9 mouse cellular contexts compared by ENCODE assay signal in genomic region chr4:132945261-132946046, GRCm38 (mm10). TPM values are rescaled to one million over a fixed set of nuclear protein-coding genes. Genes with fewer than 3 reads are reported as not detected.
DNase-seq lines count a peak whose midpoint lies in the region; ATAC-seq lines count a peak whose summit lies in the region.
"Had no signal": no experiment of that assay in that cellular context is flagged by ENCODE, and none has a peak within 500 bp of the region (broad histone marks: within the 10 kb centered on the region; RNA-seq: fewer than 3 reads in every experiment).

No protein-coding gene starts in this region.

- peaks cover 8% of the 10 kb centered on the region for H3K4me1 ChIP-seq in forebrain, embryonic 14.5 days (ENCODE audit: control insufficient read depth, insufficient read depth, low read length)
- peaks cover 11% of the 10 kb centered on the region for H3K4me1 ChIP-seq in neural tube, embryonic 14.5 days (ENCODE audit: control insufficient read depth, insufficient read depth, low read length)

- DNase-seq in CD8-positive naive resting alpha-beta T cell, adult 2 months (ENCODE audit: low read depth in 2 of 2, low spot score in 2 of 2), result peak; percentile 84 to 90
- peak; percentile 62 for DNase-seq in c-Kit-positive CD71-negative TER-119-negative erythroid progenitor cells, embryonic 14.5 days (ENCODE audit: low read depth)
- DNase-seq in forebrain, embryonic 14.5 days (ENCODE audit: low spot score), result peak; percentile 92
- peak; percentile 88 to 93 for DNase-seq in heart, postnatal 14 days
- peak; percentile 74 to 89 for DNase-seq in layer of hippocampus, adult 18-20 months (ENCODE audit: low spot score in 2 of 2)
- DNase-seq in lung, adult 18-20 months, result peak; percentile 80 to 82
- DNase-seq in testis, postnatal 10 days (ENCODE audit: low spot score), result peak; percentile 91

- peak overlapping the region; percentile 47 for H3K4me2 ChIP-seq in forebrain, embryonic 14.5 days (ENCODE audit: low read length)
- peak overlapping the region; percentile 40 for H3K4me2 ChIP-seq in neural tube, embryonic 14.5 days (ENCODE audit: low read depth, low read length)

- H3K27me3 ChIP-seq in forebrain, embryonic 14.5 days (replicated peaks; ENCODE audit: control insufficient read depth, insufficient read depth, low read length), result no peaks in the 10 kb centered on the region
- no peaks in the 10 kb centered on the region for H3K27me3 ChIP-seq in neural tube, embryonic 14.5 days (ENCODE audit: control insufficient read depth, insufficient read depth, low read length)

- no peaks in the 10 kb centered on the region for H3K36me3 ChIP-seq in forebrain, embryonic 14.5 days (ENCODE audit: control insufficient read depth, insufficient read depth, low read length)
- H3K36me3 ChIP-seq in neural tube, embryonic 14.5 days (ENCODE audit: control insufficient read depth, insufficient read depth, low read length), result no peaks in the 10 kb centered on the region

- peak overlapping the region; percentile 58; the same call in 1 of the 2 replicates for H3K27ac ChIP-seq in forebrain, embryonic 14.5 days (ENCODE audit: low read depth, low read length)
- H3K27ac ChIP-seq in neural tube, embryonic 14.5 days (ENCODE audit: low read depth, low read length), result peak overlapping the region; percentile 58; the same call in 1 of the 2 replicates

- peak; percentile 94 for ATAC-seq in forebrain, embryonic 14.5 days
- peak; percentile 85 for ATAC-seq in neural tube, embryonic 14.5 days (ENCODE audit: low read depth)

- peak overlapping the region; percentile 41 for H3K9ac ChIP-seq in forebrain, embryonic 14.5 days (ENCODE audit: low read length)
- peak overlapping the region; percentile 25; the same call in 1 of the 2 replicates for H3K9ac ChIP-seq in neural tube, embryonic 14.5 days (replicated peaks; ENCODE audit: low read depth, low read length)

- WGBS in forebrain, embryonic 14.5 days, result 9% methylated on average over 15 of the region's 15 CpGs
- WGBS in neural tube, embryonic 14.5 days, result 7% methylated on average over 15 of the region's 15 CpGs

- H3K4me3 ChIP-seq in forebrain, embryonic 14.5 days (ENCODE audit: low read depth, low read length), result peak overlapping the region; percentile 2; the same call in 1 of the 2 replicates
- H3K4me3 ChIP-seq in neural tube, embryonic 14.5 days (ENCODE audit: low read depth, low read length), result no peak overlapping the region; the same call in 1 of the 2 replicates
- H3K4me3 ChIP-seq: erythroblast, embryonic 14.5 days had no signal

- H3K9me3 ChIP-seq in forebrain, embryonic 14.5 days (replicated peaks; ENCODE audit: control insufficient read depth, low read length), result no peaks in the 10 kb centered on the region
- H3K9me3 ChIP-seq in neural tube, embryonic 14.5 days (ENCODE audit: control insufficient read depth, low read length), result no peaks in the 10 kb centered on the region

- intact Hi-C loops in heart, postnatal 14 days (cut with DNase I), result loop anchor here (1.0 to 5.0 kb wide), 4 partner anchors 60 to 352 kb away; partner anchors contain the start of genes Cd164l2 and Gpr3

RNA-seq across cellular contexts. Expression of gene Fam76a, which starts 23.1 kb away (rescaled TPM):
- polyA plus RNA-seq in forebrain, embryonic 14.5 days (2014; fragmentation: Nextera tagmentation; extraction: Ambion mirVana), result 44.2 and 47.1 TPM in 2 replicates
- 10 to 100 TPM; 33.2 to 40.1 TPM for total RNA-seq in heart, postnatal 14 days (2021)
- total RNA-seq in layer of hippocampus, adult 18-20 months (2021), result 10 to 100 TPM; 53.1 to 60.5 TPM
- 31.4 and 32.1 TPM in 2 replicates for polyA plus RNA-seq in neural tube, embryonic 14.5 days (2014; fragmentation: Nextera tagmentation; extraction: Ambion mirVana)

RNA-seq across cellular contexts. Expression of gene Fgr, which starts 28.4 kb away (rescaled TPM):
- polyA plus RNA-seq in forebrain, embryonic 14.5 days (2014; fragmentation: Nextera tagmentation; extraction: Ambion mirVana), result 0.23 TPM in 1 of 2 replicates, not detected in the other
- total RNA-seq in heart, postnatal 14 days (2021), result under 1 TPM; 0.43 to 0.49 TPM
- total RNA-seq in layer of hippocampus, adult 18-20 months (2021), result under 1 TPM; 0.13 to 0.35 TPM
- polyA plus RNA-seq in neural tube, embryonic 14.5 days (2014; fragmentation: Nextera tagmentation; extraction: Ambion mirVana), result not detected in 2 replicates
